22 mouse cellular contexts compared by ENCODE assay signal in the genomic region with DNA sequence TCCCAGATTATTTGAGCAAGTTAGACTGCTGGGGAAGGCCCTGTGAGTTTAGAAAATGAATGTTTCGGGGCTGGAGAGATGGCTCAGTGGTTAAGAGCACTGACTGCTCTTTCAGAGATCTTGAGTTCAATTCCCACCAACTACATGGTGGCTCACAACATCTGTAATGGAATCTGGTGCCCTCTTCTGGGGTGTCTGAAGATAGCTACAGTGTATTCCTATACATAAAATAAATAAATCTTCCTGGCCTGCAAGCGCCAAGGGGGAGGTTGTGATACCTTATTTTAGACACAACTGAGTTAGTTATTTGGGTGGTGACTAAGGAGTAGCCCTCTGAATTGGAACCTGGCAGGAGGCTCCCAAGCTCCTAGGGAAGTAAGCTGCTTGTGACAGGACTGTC. TPM values are rescaled to one million over a fixed set of nuclear protein-coding genes. Genes with fewer than 3 reads are reported as not detected.
DNase-seq lines count a peak whose midpoint lies in the region; ATAC-seq and TF ChIP-seq lines count a peak whose summit lies in the region.
"Had no signal": no experiment of that assay in that cellular context is flagged by ENCODE, and none has a peak within 500 bp of the region (broad histone marks: within the 10 kb centered on the region; RNA-seq: fewer than 3 reads in every experiment).

No protein-coding gene starts in this region.

- H3K27ac ChIP-seq in forebrain, postnatal 0 days (ENCODE audit: low read depth, low read length) = no peak overlapping the region
- H3K27ac ChIP-seq in forebrain, embryonic 15.5 days (replicated peaks) = no peak overlapping the region
- no peak overlapping the region for H3K27ac ChIP-seq in left cerebral cortex, adult 2 months
- H3K27ac ChIP-seq: forebrain, embryonic 10.5 days; heart, embryonic 13.5 days; limb, embryonic 15.5 days; lung, embryonic 15.5 days; midbrain, embryonic 12.5 days; neural tube, embryonic 13.5 days had no signal

- no peak for DNase-seq in forebrain, postnatal 0 days
- DNase-seq in left cerebral cortex, adult 2 months (ENCODE audit: extremely low spot score in 1 of 2, low spot score in 2 of 2) = no peak
- no peak for DNase-seq in left cerebral cortex, postnatal 14 days (ENCODE audit: low spot score in 2 of 2)
- DNase-seq in 416B (ENCODE audit: low read depth) = peak; percentile 32
- DNase-seq in adipocyte (ENCODE audit: low spot score) = peak; percentile 19
- no peak for DNase-seq in frontal cortex, postnatal 36 days (ENCODE audit: low spot score in 2 of 2)
- DNase-seq: adrenal gland, postnatal 36 days; cerebellum, adult 2 months; cerebellum, postnatal 36 days; heart, postnatal 4 days; kidney, adult 8-10 months; kidney, postnatal 4 days; layer of hippocampus, postnatal 36 days; right cerebral cortex, adult 18-20 months had no signal

- TF ChIP-seq CTCF in forebrain, postnatal 0 days (IDR thresholded peaks at IDR 0.05; ENCODE audit: low read depth) = peak; percentile 22; the same call in 1 of the 2 replicates
- TF ChIP-seq CTCF in left cerebral cortex, adult 2 months (IDR thresholded peaks at IDR 0.05) = peak; percentile 30

- H3K4me2 ChIP-seq in forebrain, postnatal 0 days (ENCODE audit: low read depth) = no peak overlapping the region
- no peak overlapping the region for H3K4me2 ChIP-seq in forebrain, embryonic 15.5 days (replicated peaks)
- H3K4me2 ChIP-seq: heart, embryonic 13.5 days; limb, embryonic 15.5 days; lung, embryonic 15.5 days; midbrain, embryonic 12.5 days; neural tube, embryonic 13.5 days had no signal

- H3K4me3 ChIP-seq in forebrain, postnatal 0 days (ENCODE audit: low read depth, low read length) = no peak overlapping the region
- H3K4me3 ChIP-seq in forebrain, embryonic 15.5 days = no peak overlapping the region
- H3K4me3 ChIP-seq in left cerebral cortex, adult 2 months = no peak overlapping the region
- H3K4me3 ChIP-seq: forebrain, embryonic 10.5 days; heart, embryonic 13.5 days; limb, embryonic 15.5 days; lung, embryonic 15.5 days; midbrain, embryonic 12.5 days; neural tube, embryonic 13.5 days had no signal

- ATAC-seq in forebrain, postnatal 0 days = no peak
- ATAC-seq in forebrain, embryonic 15.5 days (replicated peaks) = no peak
- ATAC-seq: hindbrain, embryonic 16.5 days had no signal

- H3K27me3 ChIP-seq in forebrain, postnatal 0 days (ENCODE audit: insufficient read depth, low read length) = no peaks in the 10 kb centered on the region
- H3K27me3 ChIP-seq in forebrain, embryonic 15.5 days = no peaks in the 10 kb centered on the region
- H3K27me3 ChIP-seq: heart, embryonic 13.5 days; limb, embryonic 15.5 days; lung, embryonic 15.5 days; midbrain, embryonic 12.5 days; neural tube, embryonic 13.5 days had no signal

- no peaks in the 10 kb centered on the region for H3K36me3 ChIP-seq in forebrain, postnatal 0 days (ENCODE audit: insufficient read depth)
- no peaks in the 10 kb centered on the region for H3K36me3 ChIP-seq in forebrain, embryonic 15.5 days
- H3K36me3 ChIP-seq: forebrain, embryonic 10.5 days; heart, embryonic 13.5 days; limb, embryonic 15.5 days; lung, embryonic 15.5 days; midbrain, embryonic 12.5 days; neural tube, embryonic 13.5 days had no signal

- WGBS in forebrain, postnatal 0 days = 87% methylated on average over 2 of the region's 2 CpGs
- WGBS in forebrain, embryonic 15.5 days = 89% methylated on average over 2 of the region's 2 CpGs

- intact Hi-C loops in left cerebral cortex, adult 2 months (cut with DNase I) = no loop called here
- intact Hi-C loops in left cerebral cortex, postnatal 14 days (cut with DNase I) = no loop called here

- H3K9me3 ChIP-seq in forebrain, postnatal 0 days (ENCODE audit: low read length) = no peaks in the 10 kb centered on the region
- H3K9me3 ChIP-seq in forebrain, embryonic 15.5 days = no peaks in the 10 kb centered on the region
- H3K9me3 ChIP-seq: forebrain, embryonic 10.5 days; heart, embryonic 13.5 days; limb, embryonic 15.5 days; lung, embryonic 15.5 days; midbrain, embryonic 12.5 days; neural tube, embryonic 13.5 days had no signal

- peaks cover 10% of the 10 kb centered on the region; the same call in 1 of the 2 replicates for H3K4me1 ChIP-seq in forebrain, postnatal 0 days (ENCODE audit: insufficient read depth)
- peaks cover 21% of the 10 kb centered on the region for H3K4me1 ChIP-seq in forebrain, embryonic 15.5 days

- H3K9ac ChIP-seq in forebrain, postnatal 0 days = no peak overlapping the region
- H3K9ac ChIP-seq in forebrain, embryonic 15.5 days (replicated peaks) = no peak overlapping the region
- H3K9ac ChIP-seq: heart, embryonic 13.5 days; limb, embryonic 15.5 days; lung, embryonic 15.5 days; midbrain, embryonic 12.5 days; neural tube, embryonic 13.5 days had no signal

RNA-seq across cellular contexts. Expression of a gene that starts 14.0 kb away (rescaled TPM):
- total RNA-seq in forebrain, postnatal 0 days (2014; rRNA removed) = 62.4 and 78.2 TPM in 2 replicates
- polyA plus RNA-seq in forebrain, postnatal 0 days (2015; fragmentation: Nextera tagmentation; extraction: Ambion mirVana) = 14.0 and 18.5 TPM in 2 replicates
- 25.0 and 25.6 TPM in 2 replicates for polyA plus RNA-seq in forebrain, embryonic 15.5 days (2015; fragmentation: Nextera tagmentation; extraction: Ambion mirVana)
- 100 to 1,000 TPM; 140 to 151 TPM for total RNA-seq in left cerebral cortex, adult 2 months (2021)
- 100 to 1,000 TPM; 115 to 117 TPM for total RNA-seq in left cerebral cortex, postnatal 14 days (2021)

RNA-seq across cellular contexts. Expression of a gene that starts 35.6 kb away (rescaled TPM):
- total RNA-seq in forebrain, postnatal 0 days (2014; rRNA removed) = 32.8 and 41.9 TPM in 2 replicates
- polyA plus RNA-seq in forebrain, postnatal 0 days (2015; fragmentation: Nextera tagmentation; extraction: Ambion mirVana) = 14.5 and 17.3 TPM in 2 replicates
- polyA plus RNA-seq in forebrain, embryonic 15.5 days (2015; fragmentation: Nextera tagmentation; extraction: Ambion mirVana) = 25.9 and 26.8 TPM in 2 replicates
- 10 to 100 TPM; 29.0 to 29.3 TPM for total RNA-seq in left cerebral cortex, adult 2 months (2021)
- total RNA-seq in left cerebral cortex, postnatal 14 days (2021) = 10 to 100 TPM; 23.1 to 24.9 TPM

RNA-seq across cellular contexts. Expression of a gene that starts 44.6 kb away (rescaled TPM):
- 68.9 and 71.9 TPM in 2 replicates for total RNA-seq in forebrain, postnatal 0 days (2014; rRNA removed)
- 9.5 and 9.9 TPM in 2 replicates for polyA plus RNA-seq in forebrain, postnatal 0 days (2015; fragmentation: Nextera tagmentation; extraction: Ambion mirVana)
- polyA plus RNA-seq in forebrain, embryonic 15.5 days (2015; fragmentation: Nextera tagmentation; extraction: Ambion mirVana) = 13.3 and 13.4 TPM in 2 replicates
- 10 to 100 TPM; 83.9 to 90.7 TPM for total RNA-seq in left cerebral cortex, adult 2 months (2021)
- 10 to 100 TPM; 83.6 to 84.4 TPM for total RNA-seq in left cerebral cortex, postnatal 14 days (2021)

Comparison
In these comparisons a context has a peak if more than half of its experiments do, and no peak if none do; other contexts are left out.
1. DNase-seq: peak in 416B (single experiment) and adipocyte (single experiment); none in forebrain, postnatal 0 days (single experiment), left cerebral cortex, adult 2 months (0 of 2), left cerebral cortex, postnatal 14 days (0 of 2) and frontal cortex, postnatal 36 days (0 of 2).